Mouse (Mus musculus) forebrain, embryonic 11.5 days (tissue): ENCODE measurements around the gene Tmem132d. TPM values are rescaled to one million over a fixed set of nuclear protein-coding genes. Genes with fewer than 3 reads are reported as not detected.

Experiments
- ATAC-seq: fragments of 200-750 bp; cut with Nextera tagmentation; replicated peaks from 2 replicates; pipeline ENCODE4 v1.8.0; 2017; ENCODE audit warnings: moderate TSS enrichment; ENCODE audit not compliant: low FRiP score
- DNase-seq: peaks from one replicate; pipeline ENCODE4 v3.0.0-alpha.2; 2017; ENCODE audit warnings: low spot score
- H3K27ac ChIP-seq: fragments of 300-500 bp; sonication (generic); 2 replicates; pipeline ENCODE4 v1.5.1; 2014; ENCODE audit warnings: low read depth, low read length
- H3K27me3 ChIP-seq: fragments of 300-500 bp; sonication (generic); 2 replicates; pipeline ENCODE4 v1.6.1; 2014; ENCODE audit warnings: mild to moderate bottlenecking, low read length, mixed read lengths; ENCODE audit not compliant: control insufficient read depth, insufficient read depth
- H3K36me3 ChIP-seq: fragments of 300-500 bp; sonication (generic); 2 replicates; pipeline ENCODE4 v1.6.1; 2014; ENCODE audit warnings: mild to moderate bottlenecking, low read length, moderate library complexity, mixed read lengths; ENCODE audit not compliant: control insufficient read depth, insufficient read depth
- H3K4me1 ChIP-seq: fragments of 300-500 bp; sonication (generic); replicated peaks from 2 replicates; pipeline ENCODE4 v1.6.1; 2014; ENCODE audit warnings: low read length, mixed read lengths; ENCODE audit not compliant: control insufficient read depth, insufficient read depth
- H3K4me2 ChIP-seq: fragments of 300-500 bp; sonication (generic); 2 replicates; pipeline ENCODE4 v1.6.1; 2014; ENCODE audit warnings: low read depth, mild to moderate bottlenecking, low read length, moderate library complexity, mixed read lengths; ENCODE audit not compliant: severe bottlenecking
- H3K4me3 ChIP-seq: fragments of 300-500 bp; sonication (generic); 2 replicates; pipeline ENCODE4 v1.5.1; 2014; ENCODE audit warnings: low read depth, low read length
- H3K9ac ChIP-seq: fragments of 300-500 bp; sonication (generic); 2 replicates; pipeline ENCODE4 v1.6.1; 2014; ENCODE audit warnings: low read length
- H3K9me3 ChIP-seq: fragments of 300-500 bp; sonication (generic); 2 replicates; pipeline ENCODE4 v1.6.1; 2016; ENCODE audit warnings: low read length, mixed read lengths; ENCODE audit not compliant: control insufficient read depth
- WGBS: fragments of 180-500 bp; shearing (Covaris S2); extraction: QIAGEN DNeasy Blood & Tissue Kit; methylation state at CpG from one replicate; pipeline ENCODE4 v1.1.7; 2014; 5-methylcytosine and 5-hydroxymethylcytosine counted together
- polyA plus RNA-seq: library from polyadenylated mRNA; unstranded; fragments of >200 nt; fragmentation: Nextera tagmentation; extraction: Ambion mirVana; gene quantifications from 2 replicates; pipeline ENCODE4 v1.2.1, GENCODE M21; 2014

The Tmem132d gene
- polyA plus RNA-seq, 1 experiment from 2014 or later = 0.56 TPM

DNA sequence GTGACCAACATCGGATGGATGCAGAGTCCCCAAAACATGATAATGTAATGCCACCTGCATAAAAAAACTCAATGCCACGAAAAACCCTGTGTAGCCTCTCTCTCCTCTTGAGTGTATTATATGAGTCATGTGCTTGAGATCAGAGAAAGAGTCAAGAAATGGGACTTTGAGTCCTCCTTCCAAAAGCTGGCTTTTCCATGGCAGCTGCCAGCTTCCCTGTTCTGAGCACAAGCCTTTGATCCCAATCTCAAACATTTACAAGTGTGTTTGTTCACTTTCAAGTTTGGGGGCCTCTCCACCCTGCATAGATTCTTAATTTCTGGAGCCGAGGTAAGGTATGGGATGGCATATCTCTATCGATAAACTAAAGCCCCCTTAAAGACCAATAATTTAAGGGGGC lies 8.2 kb downstream of the Tmem132d start:
- H3K36me3 ChIP-seq = no peaks in the 10 kb centered on the region
- no peak overlapping the region for H3K27ac ChIP-seq
- 84% methylated on average over 4 of the region's 4 CpGs for WGBS
- H3K9me3 ChIP-seq = peaks cover 4% of the 10 kb centered on the region; the same call in 1 of the 2 replicates
- H3K4me1 ChIP-seq = no peaks in the 10 kb centered on the region
- H3K9ac ChIP-seq = no peak overlapping the region
- H3K27me3 ChIP-seq = no peaks in the 10 kb centered on the region
- DNase-seq = no peak
- no peak for ATAC-seq
- H3K4me3 ChIP-seq = no peak overlapping the region
- no peak overlapping the region for H3K4me2 ChIP-seq

- 95% methylated on average over 2 of the region's 2 CpGs for WGBS
- Histone ChIP-seq H3K9me3 (peaks cover 4% of the 10 kb centered on the region; the same call in 1 of the 2 replicates), H3K4me2 (no peak overlapping the region), H3K4me1 (no peaks in the 10 kb centered on the region), H3K36me3 (no peaks in the 10 kb centered on the region), H3K9ac (no peak overlapping the region), H3K27me3 (no peaks in the 10 kb centered on the region), H3K4me3 (no peak overlapping the region), H3K27ac (no peak overlapping the region)
- no peak for ATAC-seq
- DNase-seq = no peak
Measured at GRCm38 (mm10) chr5:128424213-128424612, 8.7 kb downstream of the Tmem132d start.

DNA sequence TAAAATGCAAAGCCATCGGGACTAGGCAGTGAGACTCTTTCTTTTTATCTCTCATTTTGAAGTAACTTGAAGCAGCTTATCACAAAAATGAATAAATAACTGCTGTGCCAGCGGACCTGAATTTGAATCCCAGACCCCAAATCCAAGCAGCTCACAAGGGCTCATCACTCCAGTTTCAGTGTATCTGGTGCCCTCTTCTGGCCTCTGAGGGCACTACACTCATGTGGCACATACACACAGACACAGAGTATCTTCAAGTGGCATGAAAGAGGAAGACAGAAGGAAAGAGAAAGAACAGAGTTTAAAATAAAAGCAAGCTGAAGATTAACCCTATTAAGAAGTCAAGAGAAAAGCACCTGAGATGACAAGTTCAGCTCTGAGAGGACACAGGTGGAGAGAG lies 10.8 kb downstream of the Tmem132d start:
- 92% methylated on average over 2 of the region's 2 CpGs for WGBS
- no peak for DNase-seq
- no peak for ATAC-seq

DNA sequence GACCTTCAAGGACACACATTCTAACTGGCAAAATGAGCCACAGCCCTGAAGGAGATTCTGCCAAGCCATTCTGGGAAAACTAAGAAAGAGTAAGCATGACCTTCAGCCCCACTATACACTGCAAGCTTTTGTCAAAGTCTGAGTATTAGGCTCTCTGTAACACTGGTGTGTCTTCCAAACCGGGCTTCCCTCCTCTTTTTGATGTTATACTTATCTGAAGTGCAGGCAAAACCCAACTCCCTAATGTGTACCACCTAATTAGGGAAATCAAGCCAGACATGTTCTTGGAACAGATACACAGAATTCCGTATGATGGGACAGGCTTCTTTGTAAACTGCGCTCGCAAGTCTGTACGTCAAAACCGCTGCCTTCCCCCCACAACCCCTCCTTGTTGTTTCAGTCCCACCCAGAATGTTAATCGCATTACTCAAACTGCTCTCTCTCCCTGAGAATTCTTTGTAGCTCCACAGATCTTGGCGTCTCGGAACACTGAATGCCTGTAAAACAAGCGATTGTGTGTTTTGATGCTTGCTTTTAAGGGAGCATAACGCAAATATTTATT lies 14.6 kb downstream of the Tmem132d start:
- H3K9ac ChIP-seq = no peak overlapping the region
- no peaks in the 10 kb centered on the region for H3K4me1 ChIP-seq
- ATAC-seq (no peak), DNase-seq (no peak)
- peaks cover 4% of the 10 kb centered on the region; the same call in 1 of the 2 replicates for H3K9me3 ChIP-seq
- H3K27me3 ChIP-seq = no peaks in the 10 kb centered on the region
- H3K36me3 ChIP-seq = no peaks in the 10 kb centered on the region
- H3K4me2 ChIP-seq = no peak overlapping the region
- H3K4me3 ChIP-seq = no peak overlapping the region
- 46% methylated on average over 11 of the region's 11 CpGs for WGBS
- no peak overlapping the region for H3K27ac ChIP-seq

More for the DNA sequence above, 10.8 kb downstream of the Tmem132d start:
- no peak overlapping the region for H3K27ac ChIP-seq
- H3K4me1 ChIP-seq = no peaks in the 10 kb centered on the region
- no peak overlapping the region for H3K4me2 ChIP-seq
- H3K9me3 ChIP-seq = peaks cover 4% of the 10 kb centered on the region; the same call in 1 of the 2 replicates
- no peaks in the 10 kb centered on the region for H3K36me3 ChIP-seq
- no peak overlapping the region for H3K9ac ChIP-seq
- H3K4me3 ChIP-seq = no peak overlapping the region
- no peaks in the 10 kb centered on the region for H3K27me3 ChIP-seq

DNA sequence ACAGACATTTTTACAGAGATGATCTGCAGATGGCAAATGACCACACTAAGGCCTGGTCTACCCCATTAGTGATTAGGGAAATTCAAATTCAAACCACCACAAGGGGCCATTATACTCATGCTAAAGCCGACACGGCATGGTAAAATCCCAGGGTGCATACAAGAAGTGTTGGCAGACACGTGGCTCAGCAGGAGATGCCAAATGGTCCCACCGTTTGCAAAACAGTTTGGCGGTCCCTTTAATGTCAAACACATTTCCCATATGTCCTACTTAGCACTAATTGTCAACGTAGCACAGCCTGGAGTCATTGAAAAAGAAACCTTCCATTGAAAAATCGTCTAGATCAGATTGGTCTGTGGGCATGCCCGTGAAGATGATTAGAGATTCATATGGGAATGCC lies 18.8 kb downstream of the Tmem132d start:
- Histone ChIP-seq H3K4me1 (no peaks in the 10 kb centered on the region), H3K9ac (no peak overlapping the region), H3K36me3 (no peaks in the 10 kb centered on the region), H3K4me3 (no peak overlapping the region), H3K27me3 (no peaks in the 10 kb centered on the region), H3K9me3 (no peaks in the 10 kb centered on the region), H3K27ac (no peak overlapping the region), H3K4me2 (no peak overlapping the region)
- 78% methylated on average over 8 of the region's 8 CpGs for WGBS
- ATAC-seq (no peak), DNase-seq (no peak)

- DNase-seq (no peak), ATAC-seq (no peak)
- no peak overlapping the region for H3K9ac ChIP-seq
- no peaks in the 10 kb centered on the region for H3K9me3 ChIP-seq
- no peak overlapping the region for H3K4me2 ChIP-seq
- no peak overlapping the region for H3K4me3 ChIP-seq
- H3K27ac ChIP-seq = no peak overlapping the region
- H3K36me3 ChIP-seq = no peaks in the 10 kb centered on the region
- H3K4me1 ChIP-seq = no peaks in the 10 kb centered on the region
- WGBS = 83% methylated on average over 6 of the region's 6 CpGs
- no peaks in the 10 kb centered on the region for H3K27me3 ChIP-seq
Measured at GRCm38 (mm10) chr5:128412306-128412705, 20.6 kb downstream of the Tmem132d start.

DNA sequence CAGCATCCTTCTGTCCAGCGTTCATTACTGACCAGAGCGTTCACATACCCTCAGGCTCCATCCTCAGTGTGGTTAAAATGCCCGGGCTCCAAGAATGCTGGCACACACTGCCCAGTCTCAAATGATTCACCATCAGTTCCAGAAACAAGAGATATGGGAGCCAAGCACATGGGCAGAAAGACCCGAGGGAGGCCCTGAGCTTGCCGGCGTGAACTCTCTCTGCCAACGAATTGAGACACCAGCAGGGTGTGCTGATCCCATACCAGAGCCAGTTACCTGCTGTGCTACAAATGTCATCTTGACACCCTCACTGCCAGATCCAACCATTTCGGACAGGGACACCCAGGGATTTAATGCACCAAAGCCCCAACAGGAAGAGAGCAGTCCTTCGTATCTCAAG lies 25.3 kb downstream of the Tmem132d start:
- Histone ChIP-seq H3K4me1 (no peaks in the 10 kb centered on the region), H3K27ac (no peak overlapping the region), H3K4me2 (no peak overlapping the region), H3K4me3 (no peak overlapping the region), H3K9ac (no peak overlapping the region), H3K36me3 (no peaks in the 10 kb centered on the region), H3K9me3 (peaks cover 3% of the 10 kb centered on the region; the same call in 1 of the 2 replicates), H3K27me3 (no peaks in the 10 kb centered on the region)
- WGBS = 86% methylated on average over 9 of the region's 9 CpGs
- DNase-seq (no peak), ATAC-seq (no peak)

DNA sequence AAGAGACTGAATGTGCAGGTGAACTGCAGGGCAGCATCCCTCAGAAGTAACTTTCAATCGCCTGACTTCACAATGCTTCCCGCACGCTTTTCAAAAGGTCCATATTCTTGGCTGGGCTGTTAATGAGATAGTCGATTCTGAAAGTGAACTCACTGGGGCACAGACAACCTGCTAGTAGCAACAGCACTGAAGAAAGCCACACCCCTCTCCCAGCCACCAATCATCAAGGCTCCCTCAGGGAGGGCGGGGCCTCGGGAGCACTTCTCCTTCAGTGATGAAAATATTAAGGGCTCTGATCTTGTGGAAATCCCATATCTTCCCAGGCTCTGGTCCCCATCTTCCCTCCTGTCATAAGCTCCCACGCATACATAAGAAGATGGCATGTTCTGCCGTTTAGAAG lies 27.8 kb downstream of the Tmem132d start:
- Histone ChIP-seq H3K9ac (no peak overlapping the region), H3K36me3 (no peaks in the 10 kb centered on the region), H3K4me3 (no peak overlapping the region), H3K4me1 (no peaks in the 10 kb centered on the region), H3K9me3 (peaks cover 3% of the 10 kb centered on the region; the same call in 1 of the 2 replicates), H3K27ac (no peak overlapping the region), H3K4me2 (no peak overlapping the region), H3K27me3 (no peaks in the 10 kb centered on the region)
- 94% methylated on average over 8 of the region's 8 CpGs for WGBS
- no peak for DNase-seq
- no peak for ATAC-seq

GRCm38 (mm10) chr5:128404223-128404622 lies 28.7 kb downstream of the Tmem132d start:
- H3K4me1 ChIP-seq = no peaks in the 10 kb centered on the region
- no peaks in the 10 kb centered on the region for H3K36me3 ChIP-seq
- no peaks in the 10 kb centered on the region for H3K27me3 ChIP-seq
- H3K4me3 ChIP-seq = no peak overlapping the region
- no peak overlapping the region for H3K9ac ChIP-seq
- ATAC-seq (no peak), DNase-seq (no peak)
- H3K27ac ChIP-seq = no peak overlapping the region
- WGBS = 89% methylated on average over 3 of the region's 3 CpGs
- H3K4me2 ChIP-seq = no peak overlapping the region
- peaks cover 3% of the 10 kb centered on the region; the same call in 1 of the 2 replicates for H3K9me3 ChIP-seq
